Mouse (Mus musculus) mature B cell (primary cell): Measurements from ENCODE around the gene Syngr3.
"Not testable (repeated sequence)": the region's sequence is repeated elsewhere in the genome, so short reads cannot be mapped to it uniquely, and the experiment has no call there.

ENCODE experiments used
- in situ Hi-C: fragments of 300-500 bp; cut with MboI; formaldehyde crosslinking; loops from 2 replicates; pipeline ENCODE4 v1.14.3; 2019

Syngr3 gene

GRCm38 (mm10) chr17:24676187-24676586 is 13.6 kb downstream of the Syngr3 start:
- in situ Hi-C loops, result no loop called here

GRCm38 (mm10) chr17:24674277-24674676 is 15.5 kb downstream of the Syngr3 start:
- in situ Hi-C loops, result no loop called here

GRCm38 (mm10) chr17:24672141-24672540 is 17.6 kb downstream of the Syngr3 start:
- in situ Hi-C loops, result no loop called here

- in situ Hi-C loops, result no loop called here
These were observed 18.4 kb downstream of the Syngr3 start for GRCm38 (mm10) chr17:24671346-24671745.

GRCm38 (mm10) chr17:24670246-24670844 is 19.4 kb downstream of the Syngr3 start:
- in situ Hi-C loops, result no loop called here

GRCm38 (mm10) chr17:24669545-24670245 is 20.1 kb downstream of the Syngr3 start, which contains the start of gene Zfp598:
Gene Zfp598, plus strand, starts transcription at chr17:24669687.
- in situ Hi-C loops, result no loop called here

GRCm38 (mm10) chr17:24669214-24669544 is 20.6 kb downstream of the Syngr3 start:
- in situ Hi-C loops, result not testable (repeated sequence)

- in situ Hi-C loops, result no loop called here
These were observed 22.3 kb downstream of the Syngr3 start for GRCm38 (mm10) chr17:24667416-24667815.

- in situ Hi-C loops, result not testable (repeated sequence)
These were observed 22.7 kb downstream of the Syngr3 start for GRCm38 (mm10) chr17:24667011-24667410.

- in situ Hi-C loops, result loop anchor here (10.0 kb wide), 1 partner anchor 123 kb away; the partner anchor contains the start of gene Rab26
These were observed 31.6 kb downstream of the Syngr3 start, which contains the start of gene Npw for GRCm38 (mm10) chr17:24658017-24658758. Gene Npw, minus strand, starts transcription at chr17:24658457.

- in situ Hi-C loops, result loop anchor here (10.0 kb wide), 1 partner anchor 120 kb away; the partner anchor contains the start of gene Rab26
These were observed 34.8 kb downstream of the Syngr3 start for GRCm38 (mm10) chr17:24654969-24655368.

- in situ Hi-C loops, result loop anchor here (10.0 kb wide), 1 partner anchor 119 kb away; the partner anchor contains the start of gene Rab26
These were observed 35.6 kb downstream of the Syngr3 start for GRCm38 (mm10) chr17:24653967-24654710.

- in situ Hi-C loops, result loop anchor here (10.0 kb wide), 1 partner anchor 117 kb away; the partner anchor contains the start of gene Rab26
These were observed 37.9 kb downstream of the Syngr3 start for GRCm38 (mm10) chr17:24651835-24652234.

GRCm38 (mm10) chr17:24650766-24651165 is 39.0 kb downstream of the Syngr3 start:
- in situ Hi-C loops, result loop anchor here (10.0 kb wide), 1 partner anchor 116 kb away; the partner anchor contains the start of gene Rab26

- in situ Hi-C loops, result loop anchor here (10.0 kb wide), 1 partner anchor 115 kb away; the partner anchor contains the start of gene Rab26
These were observed 39.6 kb downstream of the Syngr3 start, which contains the start of gene Slc9a3r2 for GRCm38 (mm10) chr17:24650070-24650616. Gene Slc9a3r2, minus strand, starts transcription at chr17:24650327.

GRCm38 (mm10) chr17:24649581-24650069 is 40.1 kb downstream of the Syngr3 start:
- in situ Hi-C loops, result loop anchor here (10.0 kb wide), 1 partner anchor 115 kb away; the partner anchor contains the start of gene Rab26

GRCm38 (mm10) chr17:24648731-24649377 is 40.9 kb downstream of the Syngr3 start:
- in situ Hi-C loops, result no loop called here

- in situ Hi-C loops, result no loop called here
These were observed 42.3 kb downstream of the Syngr3 start for GRCm38 (mm10) chr17:24647493-24647892.

- in situ Hi-C loops, result no loop called here
These were observed 43.4 kb downstream of the Syngr3 start for GRCm38 (mm10) chr17:24646381-24646780.

- in situ Hi-C loops, result no loop called here
These were observed 43.8 kb downstream of the Syngr3 start for GRCm38 (mm10) chr17:24645916-24646315.
